Mouse (Mus musculus) CH12.LX (cell line): ENCODE results near the gene Npcd.

Experiments
- CHD2 ChIP-seq: IDR thresholded peaks from 2 replicates; pipeline ENCODE4 v1.6.1; 2011; ENCODE audit warnings: low read length, improper control_type of control experiment
- CTCF ChIP-seq, 2 experiments: IDR thresholded peaks in 1 of 2; conservative IDR thresholded peaks in 1 of 2; 2 replicates each; pipeline ENCODE4 v1.5.1; 2011 to 2012; ENCODE audit warnings: low read depth in 2 of 2, low read length in 2 of 2, improper control_type of control experiment in 1 of 2, inconsistent platforms in 1 of 2, mild to moderate bottlenecking in 1 of 2, moderate library complexity in 1 of 2
- JUN ChIP-seq: IDR thresholded peaks from 2 replicates; pipeline ENCODE4 v1.6.1; 2011; ENCODE audit warnings: low read depth, mild to moderate bottlenecking, low read length, improper control_type of control experiment, moderate library complexity; ENCODE audit not compliant: insufficient read depth
- JUND ChIP-seq: conservative IDR thresholded peaks from 2 replicates; pipeline ENCODE4 v1.6.1; 2011; ENCODE audit warnings: low read depth, low read length, improper control_type of control experiment
- MXI1 ChIP-seq: IDR thresholded peaks from 2 replicates; pipeline ENCODE4 v1.6.1; 2011; ENCODE audit warnings: mild to moderate bottlenecking, low read depth, low read length, improper control_type of control experiment
- POLR2A ChIP-seq: IDR thresholded peaks from 2 replicates; pipeline ENCODE4 v1.6.1; 2011; ENCODE audit warnings: low read depth, mild to moderate bottlenecking, improper control_type of control experiment, low read length
- POLR2AphosphoS2 ChIP-seq: IDR thresholded peaks from 2 replicates; pipeline ENCODE4 v1.6.1; 2011; ENCODE audit warnings: low read depth, low read length, improper control_type of control experiment
- RCOR1 ChIP-seq: conservative IDR thresholded peaks from 2 replicates; pipeline ENCODE4 v1.6.1; 2012; ENCODE audit warnings: low read depth, mild to moderate bottlenecking, inconsistent platforms, low read length, improper control_type of control experiment
- USF2 ChIP-seq: conservative IDR thresholded peaks from 2 replicates; pipeline ENCODE4 v1.6.1; 2011; ENCODE audit warnings: low read depth, low read length, improper control_type of control experiment
- ZNF384 ChIP-seq: IDR thresholded peaks from 2 replicates; pipeline ENCODE4 v1.6.1; 2012; ENCODE audit warnings: low read depth, low read length, improper control_type of control experiment, inconsistent platforms

DNA sequence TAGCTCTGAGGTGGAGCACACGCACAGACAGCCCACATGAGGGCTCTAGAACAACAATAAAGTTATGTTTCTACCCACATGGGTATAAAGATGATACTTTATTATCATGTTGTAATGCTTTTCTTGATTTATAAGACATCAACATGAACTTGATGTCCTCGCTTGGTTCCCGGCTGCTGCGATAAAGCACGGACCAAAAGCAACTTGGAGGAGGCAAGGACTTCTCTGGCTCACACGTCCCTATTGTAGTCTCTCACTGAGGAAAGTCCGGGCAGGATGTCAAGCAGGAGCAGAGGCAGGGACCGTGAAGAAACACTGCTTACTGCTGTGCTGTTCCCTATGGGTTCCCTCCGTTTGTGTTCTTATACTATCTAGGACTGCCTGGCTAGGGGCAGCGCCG lies 90.0 kb downstream of the Npcd start:
- no peak for TF ChIP-seq CTCF (conservative IDR thresholded peaks at IDR 0.05 in 1 of 2, IDR thresholded peaks at IDR 0.05 in 1 of 2; ENCODE audit: low read depth in 2 of 2, low read length in 2 of 2)
- no peak for TF ChIP-seq ZNF384
- no peak for TF ChIP-seq RCOR1
- no peak for TF ChIP-seq POLR2A
- TF ChIP-seq JUND: no peak
- TF ChIP-seq JUN: no peak
- no peak for TF ChIP-seq MXI1
- no peak for TF ChIP-seq USF2
- TF ChIP-seq POLR2AphosphoS2: no peak
- TF ChIP-seq CHD2: no peak
